Mouse (Mus musculus) forebrain, embryonic 16.5 days (tissue): Measurements from ENCODE around the gene Abl1. TPM values are rescaled to one million over a fixed set of nuclear protein-coding genes. Genes with fewer than 3 reads are reported as not detected.

ENCODE experiments used
- ATAC-seq: fragments of 200-750 bp; cut with Nextera tagmentation; 2 replicates; pipeline ENCODE4 v1.8.0; 2017; ENCODE audit warnings: mild to moderate bottlenecking, moderate library complexity
- H3K27ac ChIP-seq: fragments of 300-500 bp; sonication (generic); 2 replicates; pipeline ENCODE4 v1.5.1; 2014; ENCODE audit warnings: low read length, control low read depth
- H3K27me3 ChIP-seq: fragments of 300-500 bp; sonication (generic); replicated peaks from 2 replicates; pipeline ENCODE4 v1.6.1; 2014; ENCODE audit warnings: low read length; ENCODE audit not compliant: control insufficient read depth, insufficient read depth
- H3K36me3 ChIP-seq: fragments of 300-500 bp; sonication (generic); 2 replicates; pipeline ENCODE4 v1.6.1; 2014; ENCODE audit not compliant: control insufficient read depth, insufficient read depth
- H3K4me1 ChIP-seq: fragments of 300-500 bp; sonication (generic); replicated peaks from 2 replicates; pipeline ENCODE4 v1.6.1; 2014; ENCODE audit warnings: low read length; ENCODE audit not compliant: control insufficient read depth, insufficient read depth
- H3K4me2 ChIP-seq: fragments of 300-500 bp; sonication (generic); 2 replicates; pipeline ENCODE4 v1.6.1; 2014; ENCODE audit warnings: mild to moderate bottlenecking, low read length, control low read depth
- H3K4me3 ChIP-seq: fragments of 300-500 bp; sonication (generic); replicated peaks from 2 replicates; pipeline ENCODE4 v1.5.1; 2014; ENCODE audit warnings: mild to moderate bottlenecking, low read length, control low read depth
- H3K9ac ChIP-seq: fragments of 300-500 bp; sonication (generic); replicated peaks from 2 replicates; pipeline ENCODE4 v1.6.1; 2014; ENCODE audit warnings: low read depth, low read length, control low read depth
- H3K9me3 ChIP-seq: fragments of 300-500 bp; sonication (generic); 2 replicates; pipeline ENCODE4 v1.6.1; 2016; ENCODE audit warnings: low read length; ENCODE audit not compliant: control insufficient read depth
- WGBS: fragments of 180-500 bp; shearing (Covaris S2); extraction: QIAGEN DNeasy Blood & Tissue Kit; methylation state at CpG from one replicate; pipeline ENCODE4 v1.1.7; 2014; 5-methylcytosine and 5-hydroxymethylcytosine counted together
- polyA plus RNA-seq: library from polyadenylated mRNA; unstranded; fragments of >200 nt; fragmentation: Nextera tagmentation; extraction: Ambion mirVana; gene quantifications from 2 replicates; pipeline ENCODE4 v1.2.1, GENCODE M21; 2015

The Abl1 gene
- 23.5 and 23.8 TPM in 2 replicates for polyA plus RNA-seq

- Histone ChIP-seq H3K4me1 (peaks cover 38% of the 10 kb centered on the region), H3K9ac (peak within 1 kb of the TSS; percentile 92), H3K4me2 (peak within 1 kb of the TSS; percentile 73), H3K4me3 (peak within 1 kb of the TSS; percentile 83), H3K9me3 (no peaks in the 10 kb centered on the region), H3K27me3 (no peaks in the 10 kb centered on the region), H3K27ac (peak within 1 kb of the TSS; percentile 98), H3K36me3 (no peaks in the 10 kb centered on the region; the same call in 1 of the 2 replicates)
- ATAC-seq, result peak; percentile 100
- under 1% methylated on average over 64 of the region's 64 CpGs for WGBS
These were observed at the start of gene Abl1 for GRCm38 (mm10) chr2:31688074-31688925. TSS of gene Abl1 (plus strand) at chr2:31688376.

GRCm38 (mm10) chr2:31638581-31639465 is 49.4 kb upstream of the Abl1 start:
- Histone ChIP-seq H3K9ac (no peak overlapping the region), H3K27ac (no peak overlapping the region), H3K36me3 (no peaks in the 10 kb centered on the region), H3K4me2 (0 out of 2 replicates have a peak overlapping the region, but pooled peaks have one; percentile 13), H3K27me3 (peaks cover 82% of the 10 kb centered on the region), H3K9me3 (no peaks in the 10 kb centered on the region), H3K4me3 (0 out of 2 replicates have a peak overlapping the region, but pooled peaks have one; percentile 3), H3K4me1 (peaks cover 47% of the 10 kb centered on the region)
- 2% methylated on average over 32 of the region's 34 CpGs for WGBS
- ATAC-seq, result no peak

GRCm38 (mm10) chr2:31639466-31639760 is 48.8 kb upstream of the Abl1 start:
- Histone ChIP-seq H3K27me3 (peaks cover 82% of the 10 kb centered on the region), H3K4me1 (peaks cover 47% of the 10 kb centered on the region), H3K36me3 (no peaks in the 10 kb centered on the region), H3K4me2 (0 out of 2 replicates have a peak overlapping the region, but pooled peaks have one; percentile 13), H3K9ac (no peak overlapping the region), H3K9me3 (no peaks in the 10 kb centered on the region), H3K27ac (no peak overlapping the region), H3K4me3 (no peak overlapping the region; the same call in 1 of the 2 replicates)
- no peak for ATAC-seq
- 0% methylated on average over 12 of the region's 13 CpGs for WGBS

GRCm38 (mm10) chr2:31639901-31640608 is 48.1 kb upstream of the Abl1 start, which contains the start of gene Prdm12:
TSS of gene Prdm12 (plus strand) at chr2:31640037.
- Histone ChIP-seq H3K9me3 (no peaks in the 10 kb centered on the region), H3K27ac (no peak within 1 kb of the TSS), H3K27me3 (peaks cover 80% of the 10 kb centered on the region), H3K36me3 (no peaks in the 10 kb centered on the region), H3K4me3 (peak within 1 kb of the TSS; percentile 15), H3K4me2 (peak within 1 kb of the TSS; percentile 20), H3K9ac (no peak within 1 kb of the TSS), H3K4me1 (peaks cover 47% of the 10 kb centered on the region)
- ATAC-seq, result no peak
- WGBS, result 2% methylated on average over 41 of the region's 41 CpGs

- H3K4me3 ChIP-seq, result peak overlapping the region; percentile 15
- H3K4me1 ChIP-seq, result peaks cover 40% of the 10 kb centered on the region
- 0 out of 2 replicates have a peak, but pooled peaks have one; percentile 15 for ATAC-seq
- H3K9me3 ChIP-seq, result no peaks in the 10 kb centered on the region
- no peak overlapping the region for H3K27ac ChIP-seq
- WGBS, result under 1% methylated on average over 48 of the region's 48 CpGs
- H3K36me3 ChIP-seq, result no peaks in the 10 kb centered on the region
- no peak overlapping the region for H3K9ac ChIP-seq
- peaks cover 77% of the 10 kb centered on the region for H3K27me3 ChIP-seq
- H3K4me2 ChIP-seq, result peak overlapping the region; percentile 20
These were observed 47.3 kb upstream of the Abl1 start for GRCm38 (mm10) chr2:31640609-31641507.

- WGBS, result 1% methylated on average over 11 of the region's 11 CpGs
- Histone ChIP-seq H3K36me3 (no peaks in the 10 kb centered on the region), H3K27ac (no peak overlapping the region), H3K27me3 (peaks cover 75% of the 10 kb centered on the region), H3K9ac (no peak overlapping the region), H3K4me1 (peaks cover 34% of the 10 kb centered on the region), H3K4me3 (peak overlapping the region; percentile 15; the same call in 1 of the 2 replicates), H3K4me2 (no peak overlapping the region; the same call in 1 of the 2 replicates), H3K9me3 (no peaks in the 10 kb centered on the region)
- ATAC-seq, result no peak
These were observed 46.7 kb upstream of the Abl1 start for GRCm38 (mm10) chr2:31641508-31641830.

GRCm38 (mm10) chr2:31641929-31642328 is 46.2 kb upstream of the Abl1 start:
- no peaks in the 10 kb centered on the region for H3K36me3 ChIP-seq
- H3K4me2 ChIP-seq, result no peak overlapping the region
- peaks cover 29% of the 10 kb centered on the region for H3K4me1 ChIP-seq
- H3K27me3 ChIP-seq, result peaks cover 71% of the 10 kb centered on the region
- no peak for ATAC-seq
- no peaks in the 10 kb centered on the region for H3K9me3 ChIP-seq
- H3K9ac ChIP-seq, result no peak overlapping the region
- H3K27ac ChIP-seq, result no peak overlapping the region
- 12% methylated on average over 18 of the region's 18 CpGs for whole genome bisulfite sequencing
- H3K4me3 ChIP-seq, result 0 out of 2 replicates have a peak overlapping the region, but pooled peaks have one; percentile 12
